Mouse (Mus musculus) myocyte (in vitro differentiated cells): ENCODE measurements around the gene Tacc2.

ENCODE experiments used
- E2F4 ChIP-seq: IDR thresholded peaks from one replicate; pipeline ENCODE4 v1.6.1; 2011; ENCODE audit warnings: mild to moderate bottlenecking, control low read depth, moderate library complexity; ENCODE audit not compliant: insufficient read depth
- MAX ChIP-seq: IDR thresholded peaks from one replicate; pipeline ENCODE4 v1.6.1; 2011; ENCODE audit warnings: low read depth, mild to moderate bottlenecking, control low read depth
- MYOD1 ChIP-seq, 3 experiments: IDR thresholded peaks; one replicate each; pipeline ENCODE4 v1.6.1; 2011; ENCODE audit warnings: control low read depth in 2 of 3, low read depth in 2 of 3, mild to moderate bottlenecking in 2 of 3, moderate library complexity in 1 of 3; ENCODE audit not compliant: insufficient read length in 2 of 3, control insufficient read depth in 1 of 3
- MYOG ChIP-seq, 3 experiments: IDR thresholded peaks; one replicate each; pipeline ENCODE4 v1.6.1; 2011; ENCODE audit warnings: control low read depth in 2 of 3, low read depth in 2 of 3, mild to moderate bottlenecking in 2 of 3; ENCODE audit not compliant: insufficient read length in 2 of 3, control insufficient read depth in 1 of 3, insufficient read depth in 1 of 3
- POLR2A ChIP-seq: IDR thresholded peaks from one replicate; pipeline ENCODE4 v1.6.1; 2011; ENCODE audit warnings: low read depth, mild to moderate bottlenecking, control low read depth, moderate library complexity; ENCODE audit not compliant: insufficient read length
- POLR2AphosphoS2 ChIP-seq: IDR thresholded peaks from one replicate; pipeline ENCODE4 v1.6.1; 2011; ENCODE audit warnings: low read depth, control low read depth; ENCODE audit not compliant: insufficient read length
- REST ChIP-seq: IDR thresholded peaks from one replicate; pipeline ENCODE4 v1.6.1; 2011; ENCODE audit warnings: mild to moderate bottlenecking, control low read depth, moderate library complexity; ENCODE audit not compliant: insufficient read depth, insufficient read length
- SRF ChIP-seq: IDR thresholded peaks from one replicate; pipeline ENCODE4 v1.6.1; 2011; ENCODE audit warnings: low read depth; ENCODE audit not compliant: control insufficient read depth, insufficient read length
- TCF12 ChIP-seq: IDR thresholded peaks from one replicate; pipeline ENCODE4 v1.6.1; 2011; ENCODE audit warnings: mild to moderate bottlenecking, control low read depth; ENCODE audit not compliant: poor library complexity, insufficient read depth, severe bottlenecking
- TCF3 ChIP-seq: IDR thresholded peaks from one replicate; pipeline ENCODE4 v1.6.1; 2011; ENCODE audit warnings: low read depth, control low read depth; ENCODE audit not compliant: insufficient read length
- USF1 ChIP-seq: IDR thresholded peaks from one replicate; pipeline ENCODE4 v1.6.1; 2011; ENCODE audit warnings: low read depth, mild to moderate bottlenecking, control low read depth, moderate library complexity

- TF ChIP-seq SRF (no peak), POLR2A (no peak), MAX (no peak), E2F4 (no peak), USF1 (no peak), TCF12 (no peak), MYOD1 (IDR thresholded peaks at IDR 0.05; ENCODE audit: control insufficient read depth in 1 of 3, insufficient read length in 2 of 3, low read depth in 2 of 3) (peak in 1 of 3 experiments; percentile 28), REST (no peak), POLR2AphosphoS2 (no peak), MYOG (IDR thresholded peaks at IDR 0.05; ENCODE audit: control insufficient read depth in 1 of 3, insufficient read depth in 1 of 3, insufficient read length in 2 of 3, low read depth in 2 of 3) (peak in 1 of 3 experiments; percentile 45), TCF3 (no peak)
These were observed 119.4 kb downstream of the Tacc2 start for GRCm38 (mm10) chr7:130696347-130697234.
